Mouse (Mus musculus) stomach, postnatal 0 days (tissue): Measurements from ENCODE around the gene Mogat2. TPM values are rescaled to one million over a fixed set of nuclear protein-coding genes. Genes with fewer than 3 reads are reported as not detected.

ENCODE experiments used
- ATAC-seq: fragments of 200-750 bp; cut with Nextera tagmentation; 2 replicates; pipeline ENCODE4 v1.8.0; 2017; ENCODE audit not compliant: low FRiP score, low TSS enrichment
- DNase-seq: peaks from one replicate; pipeline ENCODE4 v3.0.0-alpha.2; 2016; ENCODE audit warnings: low spot score
- H3K27ac ChIP-seq: fragments of 300-500 bp; sonication (generic); replicated peaks from 2 replicates; pipeline ENCODE4 v1.5.1; 2014; ENCODE audit warnings: mild to moderate bottlenecking, control low read depth
- H3K27me3 ChIP-seq: fragments of 300-500 bp; sonication (generic); 2 replicates; pipeline ENCODE4 v1.6.1; 2014; ENCODE audit warnings: low read length; ENCODE audit not compliant: control insufficient read depth, insufficient read depth
- H3K36me3 ChIP-seq: fragments of 300-500 bp; sonication (generic); 2 replicates; pipeline ENCODE4 v1.6.1; 2014; ENCODE audit warnings: low read length, mixed read lengths; ENCODE audit not compliant: control insufficient read depth, insufficient read depth
- H3K4me1 ChIP-seq: fragments of 300-500 bp; sonication (generic); replicated peaks from 2 replicates; pipeline ENCODE4 v1.6.1; 2014; ENCODE audit warnings: antibody characterized with exemption; ENCODE audit not compliant: control insufficient read depth, insufficient read depth
- H3K4me2 ChIP-seq: fragments of 300-500 bp; sonication (generic); replicated peaks from 2 replicates; pipeline ENCODE4 v1.6.1; 2014; ENCODE audit warnings: low read depth, mild to moderate bottlenecking, control low read depth, moderate library complexity
- H3K4me3 ChIP-seq: fragments of 300-500 bp; sonication (generic); 2 replicates; pipeline ENCODE4 v1.5.1; 2014; ENCODE audit warnings: low read depth, low read length, control low read depth
- H3K9ac ChIP-seq: fragments of 300-500 bp; sonication (generic); 2 replicates; pipeline ENCODE4 v1.6.1; 2014; ENCODE audit warnings: mild to moderate bottlenecking, low read length, control low read depth, mixed read lengths
- H3K9me3 ChIP-seq: fragments of 300-500 bp; sonication (generic); 2 replicates; pipeline ENCODE4 v1.6.1; 2016; ENCODE audit warnings: low read length; ENCODE audit not compliant: control insufficient read depth
- CTCF ChIP-seq: IDR thresholded peaks from 2 replicates; pipeline ENCODE4 v1.5.1; 2016; ENCODE audit warnings: antibody characterized with exemption, low read depth, mild to moderate bottlenecking, moderate library complexity
- EP300 ChIP-seq: optimal IDR thresholded peaks from 2 replicates; pipeline ENCODE3; 2016; ENCODE audit warnings: antibody characterized with exemption
- WGBS: fragments of 180-500 bp; shearing (Covaris S2); extraction: QIAGEN DNeasy Blood & Tissue Kit; methylation state at CpG from one replicate; pipeline ENCODE4 v1.1.7; 2014; 5-methylcytosine and 5-hydroxymethylcytosine counted together
- polyA plus RNA-seq: library from polyadenylated mRNA; unstranded; fragments of >200 nt; fragmentation: Nextera tagmentation; extraction: Ambion mirVana; gene quantifications from 2 replicates; pipeline ENCODE4 v1.2.1, GENCODE M21; 2015

Mogat2 gene
- polyA plus RNA-seq, 1 experiment from 2014 or later = 9.4 TPM

DNA sequence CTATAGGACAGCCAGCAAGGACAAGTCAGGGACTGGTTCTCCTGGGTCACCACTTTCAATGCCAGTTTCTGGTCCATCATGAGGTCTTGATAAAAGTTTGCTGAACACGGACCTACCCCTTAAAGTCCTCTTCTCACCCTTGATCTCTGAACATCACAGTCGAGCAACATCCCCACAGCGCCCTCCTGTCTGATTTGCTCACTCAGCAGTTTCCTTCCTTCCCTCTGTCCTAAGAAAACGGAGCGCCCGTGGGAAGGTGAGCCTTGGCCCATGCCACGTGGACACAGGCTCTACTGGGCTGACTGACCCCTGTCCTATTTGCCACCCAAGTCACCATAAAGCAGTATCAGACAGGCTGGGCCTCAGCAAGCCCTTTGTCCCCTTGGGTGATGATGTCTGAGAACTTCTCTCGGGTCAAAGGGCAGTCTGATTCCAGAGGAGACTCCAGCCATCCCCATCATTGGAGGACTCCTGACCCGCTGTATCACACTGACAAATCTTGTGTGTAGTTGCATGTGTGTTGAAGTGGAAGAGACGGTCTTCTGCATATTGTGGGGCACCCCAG, 23.7 kb downstream of the Mogat2 start:
- no peak overlapping the region for H3K4me3 ChIP-seq
- H3K36me3 ChIP-seq = no peaks in the 10 kb centered on the region
- H3K27ac ChIP-seq = 0 out of 2 replicates have a peak overlapping the region, but pooled peaks have one; percentile 35
- ATAC-seq = peak; percentile 38
- H3K4me2 ChIP-seq = no peak overlapping the region
- TF ChIP-seq EP300 = no peak
- TF ChIP-seq CTCF = no peak
- 81% methylated on average over 10 of the region's 10 CpGs for WGBS
- H3K9ac ChIP-seq = no peak overlapping the region
- no peaks in the 10 kb centered on the region for H3K9me3 ChIP-seq
- H3K27me3 ChIP-seq = no peaks in the 10 kb centered on the region
- DNase-seq = no peak
- no peaks in the 10 kb centered on the region for H3K4me1 ChIP-seq

DNA sequence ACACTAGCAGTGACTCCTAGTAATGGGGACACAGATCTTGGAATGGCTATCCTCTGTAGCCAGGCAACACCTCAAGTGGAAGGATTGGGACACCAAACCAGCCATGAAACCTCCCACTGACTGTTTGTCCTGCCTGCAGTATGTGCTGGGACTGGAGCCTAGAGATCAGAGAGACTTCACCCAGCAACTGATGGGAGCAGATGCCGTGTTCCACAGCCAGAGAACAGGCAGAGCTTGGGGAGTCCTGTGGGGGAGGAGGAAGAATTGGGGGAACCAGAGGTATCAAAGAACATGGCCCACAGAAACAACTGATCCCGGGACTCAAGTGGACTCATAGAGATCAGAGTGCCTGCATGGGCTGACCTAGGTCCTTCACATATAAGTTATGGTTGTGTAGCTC, 24.7 kb downstream of the Mogat2 start:
- 82% methylated on average over 2 of the region's 2 CpGs for WGBS
- H3K27ac ChIP-seq = no peak overlapping the region
- TF ChIP-seq CTCF (no peak), EP300 (no peak)

DNA sequence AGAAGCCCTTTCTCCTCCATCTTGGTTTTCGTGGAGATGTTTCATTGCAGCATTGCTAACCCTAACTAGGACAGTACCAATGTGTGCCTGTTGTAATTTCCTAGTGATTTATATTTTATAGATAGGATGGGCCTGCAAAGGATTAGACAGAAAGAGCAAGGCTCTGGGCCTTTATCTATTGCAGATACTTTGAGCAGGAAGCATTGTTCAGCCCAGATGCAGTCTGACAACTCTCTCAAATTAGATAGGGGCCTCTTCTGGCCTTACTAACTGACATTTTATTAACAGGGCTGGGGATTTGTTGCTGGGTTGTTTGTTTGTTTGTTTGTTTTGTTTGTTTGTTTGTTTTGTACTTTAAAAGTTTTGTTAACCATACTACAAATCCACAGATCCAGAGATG, 25.4 kb downstream of the Mogat2 start:
- DNase-seq (no peak), ATAC-seq (no peak)
- no peaks in the 10 kb centered on the region for H3K36me3 ChIP-seq
- H3K4me3 ChIP-seq = no peak overlapping the region
- no peak overlapping the region for H3K27ac ChIP-seq
- WGBS = 100% methylated on average over 1 of the region's 1 CpGs
- no peaks in the 10 kb centered on the region for H3K9me3 ChIP-seq
- H3K9ac ChIP-seq = no peak overlapping the region
- H3K4me1 ChIP-seq = no peaks in the 10 kb centered on the region
- H3K27me3 ChIP-seq = no peaks in the 10 kb centered on the region
- TF ChIP-seq EP300 = no peak
- TF ChIP-seq CTCF = no peak
- H3K4me2 ChIP-seq = no peak overlapping the region

More for the DNA sequence above, 24.7 kb downstream of the Mogat2 start:
- no peak overlapping the region for H3K9ac ChIP-seq
- ATAC-seq (no peak), DNase-seq (peak; percentile 10)
- no peak overlapping the region for H3K4me2 ChIP-seq
- H3K9me3 ChIP-seq = no peaks in the 10 kb centered on the region
- H3K4me3 ChIP-seq = no peak overlapping the region
- no peaks in the 10 kb centered on the region for H3K4me1 ChIP-seq
- no peaks in the 10 kb centered on the region for H3K36me3 ChIP-seq
- no peaks in the 10 kb centered on the region for H3K27me3 ChIP-seq

DNA sequence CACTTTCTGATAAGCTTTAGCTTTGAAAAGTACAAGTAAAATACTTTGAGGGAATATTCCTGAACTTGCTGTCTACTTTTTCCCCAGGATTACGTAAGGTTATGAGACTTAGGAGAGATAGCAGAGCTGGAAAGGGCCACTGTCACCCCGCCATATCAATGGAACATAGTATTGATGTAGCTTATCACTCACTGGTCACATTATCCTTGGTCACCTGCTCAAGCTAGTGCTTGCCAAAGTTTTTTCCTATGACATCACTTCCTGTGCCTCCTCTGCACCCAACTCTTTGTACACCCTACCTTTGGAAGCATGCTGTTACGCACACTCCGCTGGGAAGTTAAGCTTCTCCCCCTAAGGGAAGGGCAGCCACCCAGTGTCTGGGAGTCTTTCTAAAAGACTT, 29.7 kb downstream of the Mogat2 start:
- TF ChIP-seq EP300 = no peak
- TF ChIP-seq CTCF = no peak
- Histone ChIP-seq H3K27ac (no peak overlapping the region), H3K4me1 (no peaks in the 10 kb centered on the region), H3K4me2 (no peak overlapping the region), H3K36me3 (no peaks in the 10 kb centered on the region), H3K9me3 (no peaks in the 10 kb centered on the region), H3K9ac (no peak overlapping the region), H3K4me3 (no peak overlapping the region), H3K27me3 (no peaks in the 10 kb centered on the region)
- 78% methylated on average over 4 of the region's 4 CpGs for WGBS
- DNase-seq (peak; percentile 33), ATAC-seq (peak; percentile 84)

DNA sequence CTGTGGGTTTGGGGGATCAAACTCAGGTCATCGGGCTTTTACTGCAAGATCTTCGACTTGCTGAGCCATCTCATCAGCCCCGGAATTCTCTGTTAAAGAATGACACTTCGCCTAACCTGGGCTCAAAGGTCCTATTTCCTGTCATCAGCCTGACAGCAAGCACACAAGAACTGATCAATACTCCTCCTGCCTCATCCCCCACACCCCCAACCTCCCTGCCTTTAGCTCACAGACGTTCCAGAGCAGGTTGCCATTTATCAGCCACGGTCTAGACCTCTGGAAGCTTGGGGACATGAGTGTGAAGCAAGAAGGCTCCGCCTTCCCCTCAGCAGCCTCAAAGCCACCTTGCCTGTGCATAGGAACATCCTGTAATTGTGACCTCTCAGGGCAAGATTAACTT, 32.1 kb downstream of the Mogat2 start:
- TF ChIP-seq CTCF (no peak), EP300 (no peak)
- no peaks in the 10 kb centered on the region for H3K36me3 ChIP-seq
- H3K4me1 ChIP-seq = no peaks in the 10 kb centered on the region
- no peaks in the 10 kb centered on the region for H3K9me3 ChIP-seq
- no peak overlapping the region for H3K4me3 ChIP-seq
- DNase-seq (peak; percentile 12), ATAC-seq (no peak)
- H3K27me3 ChIP-seq = no peaks in the 10 kb centered on the region
- 55% methylated on average over 7 of the region's 7 CpGs for WGBS
- no peak overlapping the region for H3K9ac ChIP-seq
- no peak overlapping the region for H3K27ac ChIP-seq
- no peak overlapping the region for H3K4me2 ChIP-seq

GRCm38 (mm10) chr7:99202163-99202562, 36.3 kb downstream of the Mogat2 start:
- H3K4me2 ChIP-seq = no peak overlapping the region
- no peaks in the 10 kb centered on the region for H3K27me3 ChIP-seq
- no peak for TF ChIP-seq CTCF
- H3K27ac ChIP-seq = no peak overlapping the region; the same call in 1 of the 2 replicates
- H3K4me1 ChIP-seq = no peaks in the 10 kb centered on the region
- no peaks in the 10 kb centered on the region for H3K36me3 ChIP-seq
- no peaks in the 10 kb centered on the region for H3K9me3 ChIP-seq
- WGBS = 84% methylated on average over 7 of the region's 7 CpGs
- H3K4me3 ChIP-seq = no peak overlapping the region
- DNase-seq (no peak), ATAC-seq (no peak)
- no peak overlapping the region for H3K9ac ChIP-seq
